Mouse (Mus musculus): ENCODE measurements around the gene Fhl2.

Gene Fhl2

GRCm38 (mm10) chr1:43108729-43109128 lies 88.1 kb downstream of the Fhl2 start:
- DNase-seq (ENCODE audit: low read depth) = no peak

GRCm38 (mm10) chr1:43098031-43098984 lies 98.5 kb downstream of the Fhl2 start, which contains the start of the genes Tgfbrap1 and AI597479:
Gene Tgfbrap1, minus strand, starts transcription at chr1:43098637.
Gene AI597479, plus strand, starts transcription at chr1:43098710.
- peak; percentile 65 for DNase-seq (ENCODE audit: low read depth)

- DNase-seq (ENCODE audit: low read depth) = no peak
Observed at GRCm38 (mm10) chr1:43094206-43094605, 102.6 kb downstream of the Fhl2 start.

GRCm38 (mm10) chr1:43092056-43093015 lies 104.4 kb downstream of the Fhl2 start:
- DNase-seq (ENCODE audit: low read depth) = peak; percentile 25

GRCm38 (mm10) chr1:43091306-43092055 lies 105.3 kb downstream of the Fhl2 start:
- no peak for DNase-seq (ENCODE audit: low read depth)

GRCm38 (mm10) chr1:43090418-43090817 lies 106.4 kb downstream of the Fhl2 start:
- DNase-seq (ENCODE audit: low read depth) = no peak

GRCm38 (mm10) chr1:43082946-43083345 lies 113.8 kb downstream of the Fhl2 start:
- DNase-seq (ENCODE audit: low read depth) = no peak

- DNase-seq (ENCODE audit: low read depth) = no peak
Observed at GRCm38 (mm10) chr1:43078124-43078523, 118.7 kb downstream of the Fhl2 start.

- no peak for DNase-seq (ENCODE audit: low read depth)
Observed at GRCm38 (mm10) chr1:43074791-43075190, 122.0 kb downstream of the Fhl2 start.
